Mouse (Mus musculus) right cerebral cortex, postnatal 14 days (tissue): ENCODE measurements at regions not wholly inside any gene's neighbourhood (a gene's known extent, or its start where the extent isn't known, plus 50 kb on each side); places are given as distances from the start of the nearest gene placed in this dataset.

Experiments
- DNase-seq: peaks from one replicate; pipeline ENCODE4 v3.0.0; 2022

- DNase-seq = no peak
Measured at GRCm38 (mm10) chr3:22021360-22021935, 55.0 kb upstream of the Tbl1xr1 start.

GRCm38 (mm10) chr3:22022418-22022817 lies 54.0 kb upstream of the Tbl1xr1 start:
- DNase-seq = no peak

- DNase-seq = no peak
Measured at GRCm38 (mm10) chr3:22023049-22023448, 53.4 kb upstream of the Tbl1xr1 start.

GRCm38 (mm10) chr3:22023551-22023950 lies 52.9 kb upstream of the Tbl1xr1 start:
- DNase-seq = no peak

GRCm38 (mm10) chr3:22024200-22024599 lies 52.3 kb upstream of the Tbl1xr1 start:
- no peak for DNase-seq

GRCm38 (mm10) chr3:22025119-22025518 lies 51.3 kb upstream of the Tbl1xr1 start:
- no peak for DNase-seq

GRCm38 (mm10) chr3:22025615-22026014 lies 50.8 kb upstream of the Tbl1xr1 start:
- DNase-seq = no peak
